Mouse (Mus musculus): ENCODE results near the gene Cd96. TPM values are rescaled to one million over a fixed set of nuclear protein-coding genes. Genes with fewer than 3 reads are reported as not detected.
A peak's percentile ranks its signal among the peaks of the same experiment; 100 is the strongest.

Cd96 gene
- polyA plus RNA-seq, 2 experiments: 0.41 to 0.50 TPM

DNA sequence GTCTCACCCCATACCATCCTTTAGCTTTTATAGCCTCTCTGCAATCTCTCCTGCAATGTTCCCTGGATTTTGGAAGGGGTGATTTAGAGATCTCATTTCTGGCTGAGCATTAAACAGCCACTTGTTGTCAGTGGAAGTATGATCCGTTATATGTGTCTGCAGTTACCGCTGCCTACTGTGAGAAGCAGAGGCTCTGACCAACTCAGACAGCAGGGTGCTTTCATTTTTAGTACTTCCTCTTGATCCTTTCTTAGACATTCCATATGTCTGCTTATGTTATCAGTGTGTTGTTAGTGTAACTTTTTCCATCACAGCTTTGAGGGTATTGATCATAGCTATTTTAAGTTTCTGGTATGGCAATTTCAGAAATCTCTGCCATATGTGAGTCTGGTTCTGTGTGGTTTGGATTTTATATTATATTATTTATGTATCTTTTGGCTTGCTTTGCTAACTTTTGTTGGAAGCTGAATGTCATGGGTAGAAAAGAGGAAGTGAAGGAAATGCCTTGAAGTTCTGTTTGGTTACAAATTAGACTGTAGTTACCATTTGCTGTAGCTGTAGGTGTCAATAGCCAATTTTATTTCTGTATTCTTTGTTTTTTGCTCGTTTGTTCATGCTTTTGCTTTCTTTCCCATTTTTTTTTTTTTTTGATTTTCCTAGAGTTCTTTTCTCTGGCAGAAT lies 28.8 kb upstream of the Cd96 start:
- Histone ChIP-seq H3K9ac (ENCODE audit: low read depth, low read length, severe bottlenecking) (no peak overlapping the region), H3K4me2 (replicated peaks; ENCODE audit: low read depth, low read length, severe bottlenecking) (no peak overlapping the region), H3K27ac (replicated peaks; ENCODE audit: low read depth, low read length) (no peak overlapping the region), H3K36me3 (ENCODE audit: control insufficient read depth, insufficient read depth, low read length) (no peaks in the 10 kb centered on the region), H3K9me3 (ENCODE audit: control insufficient read depth, low read length) (no peaks in the 10 kb centered on the region), H3K27me3 (ENCODE audit: control insufficient read depth, insufficient read depth, low read length) (no peaks in the 10 kb centered on the region), H3K4me3 (replicated peaks; ENCODE audit: low read length) (no peak overlapping the region), H3K4me1 (ENCODE audit: control insufficient read depth, insufficient read depth, low read length) (no peaks in the 10 kb centered on the region)
- ATAC-seq (ENCODE audit: low FRiP score, low read depth) (no peak), DNase-seq (ENCODE audit: low spot score) (no peak)
- WGBS: 57% methylated on average over 3 of the region's 3 CpGs
- TF ChIP-seq POLR2A (IDR thresholded peaks at IDR 0.05; ENCODE audit: borderline replicate concordance, extremely low read depth, insufficient read depth, insufficient read length): no peak

DNA sequence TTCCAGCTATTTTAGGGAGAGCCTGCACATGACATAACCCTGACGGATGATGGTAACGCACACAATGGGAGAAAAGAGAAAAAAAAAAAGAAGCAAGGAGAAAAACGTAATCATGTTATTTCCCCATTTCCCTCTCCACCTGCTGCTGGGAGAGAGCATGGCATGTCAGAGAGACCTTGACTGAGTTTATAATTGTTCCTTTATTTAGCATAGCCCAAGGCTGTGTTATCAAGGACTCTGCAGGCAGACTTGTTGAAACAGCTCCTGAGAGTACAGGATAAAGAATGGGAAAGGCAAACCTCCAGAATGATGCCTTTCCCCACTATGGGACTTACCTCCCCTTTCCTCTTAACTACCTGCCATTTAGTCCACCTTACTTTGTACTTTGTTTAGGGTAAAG lies 26.9 kb upstream of the Cd96 start:
- 74% methylated on average over 3 of the region's 3 CpGs for whole genome bisulfite sequencing
- DNase-seq (ENCODE audit: low spot score) (no peak), ATAC-seq (ENCODE audit: low FRiP score, low read depth) (no peak)
- Histone ChIP-seq H3K9ac (ENCODE audit: low read depth, low read length, severe bottlenecking) (no peak overlapping the region), H3K4me1 (ENCODE audit: control insufficient read depth, insufficient read depth, low read length) (no peaks in the 10 kb centered on the region), H3K27ac (replicated peaks; ENCODE audit: low read depth, low read length) (no peak overlapping the region), H3K27me3 (ENCODE audit: control insufficient read depth, insufficient read depth, low read length) (no peaks in the 10 kb centered on the region), H3K4me2 (replicated peaks; ENCODE audit: low read depth, low read length, severe bottlenecking) (no peak overlapping the region), H3K4me3 (replicated peaks; ENCODE audit: low read length) (no peak overlapping the region), H3K36me3 (ENCODE audit: control insufficient read depth, insufficient read depth, low read length) (no peaks in the 10 kb centered on the region), H3K9me3 (ENCODE audit: control insufficient read depth, low read length) (no peaks in the 10 kb centered on the region)
- no peak for TF ChIP-seq POLR2A (IDR thresholded peaks at IDR 0.05; ENCODE audit: borderline replicate concordance, extremely low read depth, insufficient read depth, insufficient read length)

- no peak overlapping the region for H3K9ac ChIP-seq (ENCODE audit: low read depth, low read length, severe bottlenecking)
- H3K4me2 ChIP-seq (replicated peaks; ENCODE audit: low read depth, low read length, severe bottlenecking): no peak overlapping the region
- DNase-seq (ENCODE audit: low spot score) (no peak), ATAC-seq (ENCODE audit: low FRiP score, low read depth) (no peak)
- H3K36me3 ChIP-seq (ENCODE audit: control insufficient read depth, insufficient read depth, low read length): no peaks in the 10 kb centered on the region
- no peaks in the 10 kb centered on the region for H3K4me1 ChIP-seq (ENCODE audit: control insufficient read depth, insufficient read depth, low read length)
- no peak overlapping the region for H3K27ac ChIP-seq (replicated peaks; ENCODE audit: low read depth, low read length)
- H3K27me3 ChIP-seq (ENCODE audit: control insufficient read depth, insufficient read depth, low read length): no peaks in the 10 kb centered on the region
- H3K4me3 ChIP-seq (replicated peaks; ENCODE audit: low read length): no peak overlapping the region
- no peak for TF ChIP-seq POLR2A (IDR thresholded peaks at IDR 0.05; ENCODE audit: borderline replicate concordance, extremely low read depth, insufficient read depth, insufficient read length)
- H3K9me3 ChIP-seq (ENCODE audit: control insufficient read depth, low read length): no peaks in the 10 kb centered on the region
These were observed 2.2 kb upstream of the Cd96 start for GRCm38 (mm10) chr16:46122238-46122637.

DNA sequence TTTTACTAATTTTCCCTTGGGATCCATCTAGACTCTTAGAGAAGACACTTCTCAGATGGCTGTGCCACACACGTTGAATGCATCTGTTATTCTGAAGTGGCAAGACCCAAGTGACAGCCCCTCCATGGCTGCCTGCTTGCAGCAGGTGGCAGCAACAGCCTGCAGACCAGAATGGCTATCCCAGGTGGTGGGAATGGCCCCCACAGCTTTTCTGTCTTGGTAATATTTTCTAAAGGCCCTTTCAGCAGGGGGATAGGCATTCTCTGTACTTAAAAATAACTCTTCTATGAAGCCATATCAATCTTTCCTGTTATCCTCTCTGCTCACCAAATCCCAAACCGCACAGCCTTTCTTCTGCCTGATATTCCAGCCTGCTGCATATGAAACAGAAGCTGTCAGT lies 1.4 kb upstream of the Cd96 start:
- DNase-seq (ENCODE audit: low spot score): no peak

GRCm38 (mm10) chr16:46120607-46121006 lies 556 bp upstream of the Cd96 start:
- WGBS: 46% methylated on average over 3 of the region's 3 CpGs
- H3K4me1 ChIP-seq (ENCODE audit: control insufficient read depth, insufficient read depth, low read length): no peaks in the 10 kb centered on the region
- DNase-seq (ENCODE audit: low spot score): no peak
- no peaks in the 10 kb centered on the region for H3K27me3 ChIP-seq (ENCODE audit: control insufficient read depth, insufficient read depth, low read length)
- H3K36me3 ChIP-seq (ENCODE audit: control insufficient read depth, insufficient read depth, low read length): no peaks in the 10 kb centered on the region
- H3K4me3 ChIP-seq (replicated peaks; ENCODE audit: low read length): no peak overlapping the region
- no peaks in the 10 kb centered on the region for H3K9me3 ChIP-seq (ENCODE audit: control insufficient read depth, low read length)
- no peak for TF ChIP-seq POLR2A (IDR thresholded peaks at IDR 0.05; ENCODE audit: borderline replicate concordance, extremely low read depth, insufficient read depth, insufficient read length)
- no peak overlapping the region for H3K9ac ChIP-seq (ENCODE audit: low read depth, low read length, severe bottlenecking)
- no peak overlapping the region for H3K4me2 ChIP-seq (replicated peaks; ENCODE audit: low read depth, low read length, severe bottlenecking)
- H3K27ac ChIP-seq (replicated peaks; ENCODE audit: low read depth, low read length): no peak overlapping the region
- ATAC-seq (ENCODE audit: low FRiP score, low read depth): no peak

More for the DNA sequence above, 1.4 kb upstream of the Cd96 start:
- peak; percentile 60 for ATAC-seq (ENCODE audit: low FRiP score, low read depth)
- no peak overlapping the region for H3K4me2 ChIP-seq (replicated peaks; ENCODE audit: low read depth, low read length, severe bottlenecking)
- no peaks in the 10 kb centered on the region for H3K4me1 ChIP-seq (ENCODE audit: control insufficient read depth, insufficient read depth, low read length)
- no peak for TF ChIP-seq POLR2A (IDR thresholded peaks at IDR 0.05; ENCODE audit: borderline replicate concordance, extremely low read depth, insufficient read depth, insufficient read length)
- no peak overlapping the region for H3K27ac ChIP-seq (replicated peaks; ENCODE audit: low read depth, low read length)
- H3K27me3 ChIP-seq (ENCODE audit: control insufficient read depth, insufficient read depth, low read length): no peaks in the 10 kb centered on the region
- 54% methylated on average over 2 of the region's 2 CpGs for WGBS
- no peaks in the 10 kb centered on the region for H3K36me3 ChIP-seq (ENCODE audit: control insufficient read depth, insufficient read depth, low read length)
- no peak overlapping the region for H3K4me3 ChIP-seq (replicated peaks; ENCODE audit: low read length)
- no peak overlapping the region for H3K9ac ChIP-seq (ENCODE audit: low read depth, low read length, severe bottlenecking)
- H3K9me3 ChIP-seq (ENCODE audit: control insufficient read depth, low read length): no peaks in the 10 kb centered on the region
